Mouse (Mus musculus) megakaryocyte, embryonic 14.5 days (primary cell): Measurements from ENCODE around the gene Gm4922.

Experiments used
- FLI1 ChIP-seq: IDR thresholded peaks from 2 replicates; pipeline ENCODE4 v1.6.1; 2012; ENCODE audit warnings: low read length, inconsistent platforms, mixed read lengths
- GATA1 ChIP-seq: IDR thresholded peaks from 3 replicates; pipeline ENCODE4 v1.6.1; 2012; ENCODE audit warnings: mixed read lengths, low read length, inconsistent platforms, borderline replicate concordance

DNA sequence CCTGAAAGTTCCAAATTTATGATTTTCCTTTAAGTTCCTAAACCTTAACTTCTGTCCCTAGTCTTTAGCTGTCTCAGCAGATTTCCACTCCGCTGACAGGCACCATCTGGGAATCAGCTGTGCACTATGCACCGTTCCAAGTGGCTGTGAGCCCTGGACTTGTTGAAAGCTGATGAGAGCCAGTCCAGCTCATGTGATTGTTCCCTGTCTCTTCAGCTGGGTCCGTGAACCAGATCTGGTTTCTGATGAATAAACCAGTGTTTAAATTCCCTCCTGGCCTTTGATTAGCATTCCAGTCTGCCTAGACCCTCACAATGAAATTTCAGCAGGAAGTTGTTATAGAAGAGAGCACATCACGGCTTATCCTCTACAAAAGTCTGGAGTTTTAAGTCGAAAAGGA, 30.0 kb upstream of the Gm4922 start:
- TF ChIP-seq GATA1 (no peak), FLI1 (no peak)
